Mouse (Mus musculus) CD8-positive naive resting alpha-beta T cell, adult 2 months (primary cell): ENCODE data around the gene Mfsd14a.
"Not testable (repeated sequence)": the region's sequence is repeated elsewhere in the genome, so short reads cannot be mapped to it uniquely, and the experiment has no call there.

ENCODE experiments used
- DNase-seq, 2 experiments: peaks; one replicate each; pipeline ENCODE4 v3.0.0; 2022; ENCODE audit warnings: low read depth in 2 of 2, low spot score in 2 of 2

Gene Mfsd14a

GRCm38 (mm10) chr3:116662463-116662863 is at the start of gene Mfsd14a:
TSS of gene Mfsd14a (minus strand) at chr3:116662677.
- peak; percentile 99 to 100 for DNase-seq

DNA sequence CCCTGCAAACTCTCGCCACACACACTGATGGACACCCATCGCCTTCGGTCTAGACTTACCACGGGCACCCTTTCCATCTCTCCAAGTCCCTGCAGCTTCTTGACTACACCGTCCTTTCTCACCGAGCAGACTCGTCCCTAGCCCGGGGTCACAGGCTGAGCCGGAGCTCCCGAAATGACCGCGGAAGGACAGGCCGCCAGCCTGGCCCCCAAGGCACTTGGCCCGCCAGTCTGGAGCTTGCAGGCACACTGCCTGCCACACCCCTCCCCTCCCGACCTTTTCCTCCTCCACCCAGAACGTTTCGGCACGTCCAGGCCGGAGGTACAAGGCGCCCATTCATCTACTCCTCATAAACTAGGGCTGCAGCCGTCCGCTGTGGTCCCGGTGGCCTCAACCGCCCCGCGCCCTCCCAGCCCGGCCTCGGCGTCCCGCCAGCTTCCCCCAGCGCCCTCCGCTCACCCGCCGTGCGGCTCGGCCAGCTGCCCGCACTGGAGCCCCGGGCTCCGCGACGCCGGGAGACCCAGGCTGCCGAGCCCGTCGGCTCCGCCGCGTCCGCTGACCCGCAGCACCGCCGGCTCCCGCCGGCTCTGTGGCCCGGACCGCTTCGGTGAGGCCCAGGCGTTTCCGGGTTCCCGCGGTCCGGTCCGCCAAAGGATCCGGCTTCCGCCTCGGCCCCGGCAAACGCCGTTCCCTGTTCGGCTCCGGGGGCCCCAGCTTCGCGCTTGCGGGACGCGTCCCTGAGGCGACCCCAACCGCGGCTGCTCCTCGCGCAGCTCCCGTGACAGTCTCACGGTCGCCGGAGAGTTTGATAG is 49.4 kb upstream of the Mfsd14a start:
- peak; percentile 50 to 53 for DNase-seq

GRCm38 (mm10) chr3:116710941-116711340 is 48.5 kb upstream of the Mfsd14a start:
- no peak for DNase-seq

- no peak for DNase-seq
Measured at GRCm38 (mm10) chr3:116705637-116706204, 43.2 kb upstream of the Mfsd14a start.

- DNase-seq, result no peak
Measured at GRCm38 (mm10) chr3:116703835-116704234, 41.4 kb upstream of the Mfsd14a start.

DNA sequence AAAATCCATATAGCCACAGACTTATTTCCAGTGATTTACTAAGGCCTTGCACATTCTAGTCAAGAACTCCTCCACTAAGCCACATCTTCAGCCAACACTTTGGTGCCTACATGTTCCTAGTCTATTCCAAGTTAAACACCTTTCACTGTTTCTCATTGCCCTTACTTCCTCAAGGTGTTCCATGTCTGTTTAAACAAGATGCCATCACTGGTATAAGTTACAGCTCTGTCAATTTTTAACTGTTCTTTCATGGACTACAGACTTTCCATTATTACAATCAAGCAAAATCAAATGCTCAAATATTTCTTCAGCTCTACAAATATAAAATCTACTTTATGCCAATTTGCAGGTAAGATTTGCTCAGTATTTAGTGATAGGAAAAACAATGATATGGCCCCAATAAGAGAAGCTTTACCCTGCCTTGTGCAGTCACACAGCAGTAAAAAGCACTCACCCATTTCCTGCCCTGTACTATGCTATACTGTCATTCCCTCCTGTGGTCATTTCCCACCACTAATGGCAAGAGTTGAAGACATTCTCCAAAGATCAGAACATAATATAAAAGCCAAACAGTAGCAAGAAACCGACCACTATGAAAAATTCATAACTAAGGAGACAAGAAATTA is 40.3 kb upstream of the Mfsd14a start:
- no peak for DNase-seq

DNA sequence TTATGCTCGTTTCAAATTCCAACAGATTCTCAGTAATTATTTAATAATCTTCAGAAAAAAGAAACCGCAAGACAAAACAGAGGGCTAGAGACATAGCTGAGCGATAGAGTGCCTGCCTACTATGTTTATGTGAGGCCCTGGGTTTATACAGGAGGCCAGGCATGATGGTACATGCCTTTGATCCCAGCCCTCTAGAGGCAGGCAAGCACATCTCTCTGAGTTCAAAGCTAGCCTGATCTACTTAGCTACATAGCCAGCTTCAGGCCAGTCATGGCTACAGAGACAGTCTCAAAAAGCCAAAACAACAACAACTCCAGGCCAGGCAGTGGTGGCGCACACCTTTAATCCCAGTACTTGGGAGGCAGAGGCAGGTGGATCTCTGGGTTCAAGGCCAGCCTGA is 39.1 kb upstream of the Mfsd14a start:
- no peak for DNase-seq

DNA sequence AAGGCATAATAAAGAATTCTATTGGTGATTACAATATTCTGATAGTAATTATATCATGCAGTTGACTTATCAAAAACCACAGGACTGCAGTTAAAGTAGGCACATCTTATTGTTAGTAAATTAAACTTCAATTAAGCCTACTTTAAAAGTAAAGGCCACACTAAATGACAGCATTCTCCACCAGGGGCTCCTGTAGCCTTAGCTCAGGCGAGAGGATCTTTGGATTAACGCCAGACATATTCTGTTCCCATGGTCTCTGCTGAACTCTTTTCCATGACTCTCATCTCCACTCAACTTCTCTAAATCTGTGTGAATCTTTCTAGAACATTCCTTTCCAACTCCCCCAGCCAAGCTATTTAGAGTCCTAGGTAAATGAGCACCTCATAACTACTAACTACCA is 36.3 kb upstream of the Mfsd14a start:
- no peak for DNase-seq

- DNase-seq, result no peak
Measured at GRCm38 (mm10) chr3:116695666-116695985, 33.1 kb upstream of the Mfsd14a start.

DNA sequence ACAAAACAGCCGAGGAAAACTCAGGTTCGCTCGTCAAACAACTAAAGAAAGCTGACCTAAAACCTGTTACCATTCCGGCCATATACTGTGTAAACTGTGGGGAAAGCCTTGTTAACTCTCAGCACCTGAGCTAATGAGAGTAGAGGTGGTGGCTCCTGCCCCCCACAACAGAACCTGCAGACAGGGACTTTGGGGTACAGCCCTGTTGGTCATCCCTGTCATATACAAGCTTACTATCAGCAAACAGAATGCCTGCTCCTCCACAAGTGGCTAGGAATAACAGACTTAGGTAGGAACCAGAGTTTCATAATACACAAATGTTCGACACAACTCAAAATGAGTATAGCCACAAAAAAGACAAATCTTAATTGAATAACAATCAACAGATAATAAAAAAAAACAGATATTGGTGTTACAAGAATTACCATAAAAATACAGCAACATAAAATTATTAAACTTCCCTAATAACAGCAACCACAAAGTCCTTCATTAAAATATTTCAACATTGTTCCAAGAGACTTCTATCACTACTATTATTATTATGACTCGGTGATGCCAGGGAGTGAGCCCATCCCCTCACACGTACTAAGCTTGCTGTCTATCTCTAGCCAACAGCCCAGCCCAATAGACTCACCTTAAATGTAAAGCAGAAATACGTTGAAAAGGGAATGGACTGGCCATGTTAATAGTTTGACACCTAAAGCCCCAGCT is 32.6 kb upstream of the Mfsd14a start:
- no peak for DNase-seq

DNA sequence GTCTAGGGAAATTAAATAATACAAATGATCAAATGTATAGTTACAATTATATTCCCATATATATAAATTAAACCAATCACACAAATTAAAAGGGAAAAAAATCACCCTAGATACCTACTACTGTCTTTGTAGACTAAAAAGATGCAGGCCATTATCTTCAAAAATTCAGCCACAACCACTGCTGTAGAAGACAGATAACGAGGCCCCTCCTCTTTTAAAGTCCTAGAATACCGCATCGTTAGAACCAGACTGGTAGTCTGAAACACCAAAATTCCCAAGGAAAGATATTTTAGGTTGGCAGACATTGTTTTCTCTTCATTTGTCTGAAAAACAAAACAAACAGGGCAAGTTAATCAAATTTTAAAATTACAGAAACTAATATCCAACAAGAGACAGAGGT is 31.8 kb upstream of the Mfsd14a start:
- no peak for DNase-seq

GRCm38 (mm10) chr3:116681160-116681559 is 18.7 kb upstream of the Mfsd14a start, which contains the start of gene Gm43191:
TSS of gene Gm43191 (minus strand) at chr3:116681260.
- DNase-seq, result no peak

DNA sequence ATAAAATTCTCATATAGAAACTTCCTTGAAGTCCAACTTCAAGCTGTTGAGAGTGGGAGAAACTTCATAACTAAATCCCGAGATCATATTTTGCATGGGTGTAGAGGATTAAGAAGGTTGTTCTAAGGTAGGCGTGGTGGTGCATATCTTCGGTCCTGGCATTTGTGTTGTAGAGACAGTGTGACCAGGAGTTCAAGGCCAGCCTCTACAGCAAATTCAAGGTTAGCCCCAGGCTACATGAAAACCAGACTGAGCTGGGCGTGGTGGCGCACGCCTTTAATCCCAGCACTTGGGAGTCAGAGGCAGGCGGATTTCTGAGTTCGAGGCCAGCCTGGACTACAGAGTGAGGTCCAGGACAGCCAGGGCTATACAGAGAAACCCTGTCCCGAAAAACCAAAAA is 1.8 kb upstream of the Mfsd14a start:
- not testable (repeated sequence) for DNase-seq

GRCm38 (mm10) chr3:116661870-116662414 is 535 bp downstream of the Mfsd14a start:
- DNase-seq, result peak; percentile 3 to 32

GRCm38 (mm10) chr3:116661288-116661869 is 1.1 kb downstream of the Mfsd14a start:
- no peak for DNase-seq

DNA sequence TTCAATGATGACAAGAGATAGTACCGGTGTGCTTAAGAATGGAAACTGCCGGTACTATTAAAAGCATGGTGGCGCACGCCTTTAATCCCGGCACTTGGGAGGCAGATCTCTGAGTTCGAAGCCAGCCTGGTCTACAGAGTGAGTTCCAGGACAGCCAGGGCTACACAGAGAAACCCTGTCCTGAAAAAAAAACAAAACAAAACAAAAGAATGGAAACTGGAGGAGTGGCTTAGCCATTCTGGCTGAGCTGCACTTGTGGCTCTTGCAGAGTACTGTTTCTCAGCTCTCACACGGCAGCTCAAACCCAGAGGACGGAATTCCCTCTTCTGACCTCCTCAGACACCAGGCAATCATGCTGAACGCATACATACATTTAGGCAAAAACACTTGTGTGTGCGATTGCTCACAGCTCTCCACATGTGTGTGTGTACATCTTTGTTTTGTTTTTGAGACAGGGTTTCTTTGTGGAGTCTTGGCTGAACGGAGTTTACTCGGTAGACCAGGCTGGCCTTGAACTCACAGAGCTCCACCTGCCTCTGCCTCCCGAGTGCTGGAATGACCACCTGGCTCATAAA is 2.5 kb downstream of the Mfsd14a start:
- no peak for DNase-seq

DNA sequence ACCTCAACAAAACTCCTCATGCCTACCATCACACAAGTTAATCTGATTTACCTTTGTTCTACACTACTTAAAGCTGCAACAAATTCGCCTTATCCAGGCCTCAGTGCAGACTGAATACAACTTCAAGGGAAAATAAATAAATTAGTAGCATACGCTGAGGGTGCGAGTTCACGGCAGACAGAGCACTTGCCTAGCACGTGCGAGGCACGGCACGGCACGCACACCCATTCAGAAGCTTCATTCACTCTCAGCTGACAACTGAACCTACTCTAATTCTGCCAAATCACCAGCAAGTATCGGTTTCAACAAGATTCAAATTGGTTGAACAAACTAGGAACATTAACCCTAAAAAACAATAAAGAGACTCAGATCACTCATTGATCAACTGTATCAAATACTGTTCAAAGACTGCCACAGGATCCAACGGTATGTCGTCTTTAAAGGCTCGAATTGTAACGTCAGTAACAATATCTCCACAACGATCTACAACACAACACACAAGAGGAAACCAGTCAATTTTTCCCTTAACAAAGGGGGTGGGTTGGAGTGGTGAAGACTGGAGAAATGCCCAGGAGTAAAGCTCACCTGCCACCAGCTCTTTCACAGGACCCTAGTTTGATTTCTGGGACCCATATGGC is 3.4 kb downstream of the Mfsd14a start:
- DNase-seq, result no peak

- DNase-seq, result no peak
Measured at GRCm38 (mm10) chr3:116656184-116656965, 6.1 kb downstream of the Mfsd14a start.

- DNase-seq, result not testable (repeated sequence)
Measured at GRCm38 (mm10) chr3:116654051-116654450, 8.4 kb downstream of the Mfsd14a start.
